Mouse (Mus musculus) gastrocnemius, adult 2 months (tissue): ENCODE data around the gene Olfr1208. TPM values are rescaled to one million over a fixed set of nuclear protein-coding genes. Genes with fewer than 3 reads are reported as not detected.

Experiments
- DNase-seq: peaks from one replicate; pipeline ENCODE4 v3.0.0; 2022
- H3K27ac ChIP-seq: fragments of 200-600 bp; 2 replicates; pipeline ENCODE4 v1.8.1; 2022; ENCODE audit warnings: mild to moderate bottlenecking
- H3K4me3 ChIP-seq: fragments of 200-600 bp; 2 replicates; pipeline ENCODE4 v1.8.1; 2022; ENCODE audit warnings: mild to moderate bottlenecking, moderate library complexity
- CTCF ChIP-seq: fragments of 200-600 bp; IDR thresholded peaks from 2 replicates; pipeline ENCODE4 v1.8.1; 2022; ENCODE audit warnings: antibody characterized with exemption, mild to moderate bottlenecking, moderate library complexity
- intact Hi-C: fragments of 180-260 bp; cut with DNase I; formaldehyde crosslinking; loops from one replicate; pipeline ENCODE4 v1.15.1; 2025
- long read RNA-seq, 2 experiments: library from polyadenylated mRNA; stranded (forward); transcript quantifications; one replicate each; pipeline ENCODE4 v2.0.0; 2021
- total RNA-seq, 2 experiments: library from RNA; stranded (reverse); gene quantifications; 2 replicates each; pipeline ENCODE4 v1.2.3; 2021

The Olfr1208 gene
- total RNA-seq, result not detected
- long read RNA-seq, experiment 1, result 0 reads
- long read RNA-seq, experiment 2, result 0 reads

DNA sequence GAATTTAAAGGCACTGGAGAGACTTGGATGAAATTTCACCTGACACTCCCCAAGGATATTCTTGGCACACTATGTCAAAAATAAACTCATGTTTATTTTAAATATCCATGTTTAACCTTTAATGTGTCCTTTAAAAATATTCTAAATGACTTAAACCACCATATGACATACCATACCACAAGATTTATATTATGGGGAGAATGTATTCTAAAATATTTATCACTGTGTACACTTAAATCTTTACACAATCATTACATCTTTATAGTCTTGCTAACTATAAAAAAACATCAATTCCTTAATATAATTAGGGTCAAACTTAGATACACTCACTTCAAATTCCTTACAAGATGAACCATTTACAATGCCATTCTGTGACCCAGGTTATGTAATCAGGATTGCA, at the start of gene Olfr1208:
TSS of gene Olfr1208 (minus strand) at position 101 of the 400 bp plus-strand sequence.
- intact Hi-C loops, result no loop called here
- Histone ChIP-seq H3K4me3 (no peak within 1 kb of the TSS), H3K27ac (no peak within 1 kb of the TSS)
- no peak for DNase-seq
- no peak for TF ChIP-seq CTCF

DNA sequence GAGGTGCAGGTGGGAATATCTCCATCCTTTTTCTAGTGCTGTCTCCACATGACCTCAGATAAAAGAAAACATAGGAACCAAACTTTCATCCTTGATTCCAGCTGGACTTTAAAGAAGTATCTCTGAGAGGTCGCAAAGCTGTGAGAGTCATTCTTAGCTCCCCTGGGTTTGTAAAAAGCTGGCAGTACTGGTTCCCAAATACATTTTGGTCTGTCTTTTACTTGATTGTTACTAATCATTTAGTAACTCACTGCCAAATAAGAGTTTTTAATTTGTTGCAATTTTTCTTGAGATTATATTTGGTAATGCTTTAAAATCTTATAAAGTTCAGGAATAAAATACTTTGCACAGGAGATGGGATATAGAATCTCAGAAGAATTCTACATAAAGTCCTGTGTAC, 35.9 kb upstream of the Olfr1208 start, which contains the start of gene Olfr1211:
TSS of gene Olfr1211 (minus strand) at position 101 of the 400 bp plus-strand sequence.
- no peak for TF ChIP-seq CTCF
- Histone ChIP-seq H3K27ac (no peak within 1 kb of the TSS), H3K4me3 (no peak within 1 kb of the TSS)
- DNase-seq, result no peak
- intact Hi-C loops, result no loop called here

DNA sequence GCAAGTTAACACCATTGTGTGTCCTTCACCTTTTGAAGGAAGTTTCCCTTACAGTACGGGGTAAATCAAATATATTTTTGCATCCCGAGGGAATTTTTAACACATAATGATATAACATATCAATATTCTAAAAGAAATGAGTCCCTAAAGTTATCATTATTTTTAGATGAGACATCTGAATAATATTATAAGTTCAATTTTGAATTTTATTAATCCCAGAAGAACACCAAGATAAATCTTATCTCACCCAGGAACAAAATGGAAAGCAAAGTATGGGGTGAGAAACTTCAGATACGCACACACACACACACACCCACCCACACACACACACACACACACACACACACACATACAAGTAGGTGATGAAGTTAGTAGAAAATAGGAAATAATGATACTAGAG, 12.9 kb upstream of the Olfr1208 start, which contains the start of gene Olfr1209:
TSS of gene Olfr1209 (minus strand) at position 101 of the 400 bp plus-strand sequence.
- H3K27ac ChIP-seq, result no peak within 1 kb of the TSS
- no peak for DNase-seq

DNA sequence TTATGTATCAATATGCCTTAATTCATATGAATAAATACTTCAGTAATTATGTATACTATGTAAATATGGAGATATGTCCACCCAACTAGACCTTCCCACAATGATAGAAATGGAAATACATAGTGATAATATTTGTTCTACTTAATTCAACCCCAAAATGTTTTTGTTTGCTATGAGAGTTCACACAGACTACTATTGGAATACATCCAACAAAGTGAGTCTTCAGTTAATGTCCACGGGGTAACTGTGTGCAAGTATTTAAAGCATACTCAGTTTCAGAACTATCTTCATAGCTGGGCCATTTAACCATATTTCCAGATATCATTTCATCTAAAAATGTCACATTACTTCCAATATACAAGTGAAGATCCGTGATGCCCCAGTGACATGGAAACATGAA, 39.2 kb downstream of the Olfr1208 start, which contains the start of gene Olfr1206:
TSS of gene Olfr1206 (plus strand) at position 301 of the 400 bp plus-strand sequence.
- Histone ChIP-seq H3K4me3 (no peak within 1 kb of the TSS), H3K27ac (no peak within 1 kb of the TSS)
- no peak for DNase-seq
- no peak for TF ChIP-seq CTCF
- intact Hi-C loops, result no loop called here

More for the DNA sequence above, 12.9 kb upstream of the Olfr1208 start, which contains the start of gene Olfr1209:
- intact Hi-C loops, result no loop called here
- no peak for TF ChIP-seq CTCF
- H3K4me3 ChIP-seq, result no peak within 1 kb of the TSS

DNA sequence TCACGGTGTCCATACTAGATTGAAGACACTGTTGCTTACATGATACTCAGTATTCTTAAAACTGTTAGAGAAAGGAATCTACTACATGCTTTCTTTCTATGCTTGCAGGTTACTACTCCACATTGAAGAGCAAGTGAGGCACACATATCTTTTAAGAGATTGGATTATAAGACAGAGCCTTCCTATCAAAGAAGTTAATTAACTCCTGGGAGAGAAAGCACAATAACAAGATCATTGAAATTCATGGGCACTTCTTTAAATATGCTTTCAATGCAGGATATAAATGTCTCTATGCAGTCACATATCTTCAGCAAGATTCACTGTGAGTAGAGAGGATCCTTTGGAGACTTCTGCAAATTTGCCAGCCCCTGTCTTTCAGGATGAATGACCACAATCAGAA, 53.1 kb downstream of the Olfr1208 start, which contains the start of gene Olfr1204:
TSS of gene Olfr1204 (plus strand) at position 301 of the 400 bp plus-strand sequence.
- no peak for TF ChIP-seq CTCF
- no peak within 1 kb of the TSS for H3K27ac ChIP-seq
- no peak within 1 kb of the TSS for H3K4me3 ChIP-seq
- intact Hi-C loops, result no loop called here
- DNase-seq, result no peak

Other genes starting within 250 kb of the Olfr1208 start
- not detected for gene Olfr1193, start 226.7 kb downstream of the Olfr1208 start, total RNA-seq
- not detected for gene Olfr1195, start 213.1 kb downstream of the Olfr1208 start, total RNA-seq
- gene Olfr1196, start 197.7 kb downstream of the Olfr1208 start, total RNA-seq, result not detected
- not detected for gene Olfr1197, start 169.9 kb downstream of the Olfr1208 start, total RNA-seq
- gene Olfr1198, start 150.9 kb downstream of the Olfr1208 start, total RNA-seq, result not detected
- gene Olfr1199, start 141.8 kb downstream of the Olfr1208 start, total RNA-seq, result not detected
- gene Olfr1200, start 131.8 kb downstream of the Olfr1208 start, total RNA-seq, result not detected
- gene Olfr1201, start 109.3 kb downstream of the Olfr1208 start, total RNA-seq, result not detected
- not detected for gene Olfr1202, start 87.8 kb downstream of the Olfr1208 start, total RNA-seq
- gene Olfr1205, start 72.6 kb downstream of the Olfr1208 start, total RNA-seq, result not detected
- not detected for gene Olfr1204, start 53.0 kb downstream of the Olfr1208 start, total RNA-seq
- not detected for gene Olfr1206, start 39.1 kb downstream of the Olfr1208 start, total RNA-seq
- gene Olfr1209, start 12.8 kb upstream of the Olfr1208 start, total RNA-seq, result not detected
- not detected for gene Olfr1211, start 35.8 kb upstream of the Olfr1208 start, total RNA-seq
- gene Olfr1212, start 51.7 kb upstream of the Olfr1208 start, total RNA-seq, result not detected
- not detected for gene Gm13762, start 78.0 kb upstream of the Olfr1208 start, total RNA-seq
- not detected for gene Olfr1214, start 90.3 kb upstream of the Olfr1208 start, total RNA-seq
- gene Olfr1215, start 104.7 kb upstream of the Olfr1208 start, total RNA-seq, result not detected
- gene Olfr1216, start 116.0 kb upstream of the Olfr1208 start, total RNA-seq, result not detected
- gene Olfr1217, start 129.8 kb upstream of the Olfr1208 start, total RNA-seq, result not detected
- gene Olfr1218, start 158.9 kb upstream of the Olfr1208 start, total RNA-seq, result not detected
- not detected for gene Olfr1219, start 181.2 kb upstream of the Olfr1208 start, total RNA-seq
- gene Olfr1220, start 204.5 kb upstream of the Olfr1208 start, total RNA-seq, result not detected
- gene Olfr1221, start 215.0 kb upstream of the Olfr1208 start, total RNA-seq, result not detected
- gene Olfr1222, start 230.7 kb upstream of the Olfr1208 start, total RNA-seq, result not detected
- gene Olfr1223, start 249.2 kb upstream of the Olfr1208 start, total RNA-seq, result not detected